20 mouse cellular contexts compared by ENCODE assay signal in genomic region chr2:149805256-149805655, GRCm38 (mm10).
DNase-seq lines count a peak whose midpoint lies in the region; ATAC-seq lines count a peak whose summit lies in the region.
"Had no signal": no experiment of that assay in that cellular context is flagged by ENCODE, and none has a peak within 500 bp of the region (broad histone marks: within the 10 kb centered on the region; RNA-seq: fewer than 3 reads in every experiment).

No protein-coding gene starts in this region.

- 0 out of 2 replicates have a peak, but pooled peaks have one; percentile 25 for ATAC-seq in frontal cortex, adult (ENCODE audit: low TSS enrichment)
- ATAC-seq: forebrain, embryonic 15.5 days; hindbrain, embryonic 16.5 days; Patski had no signal

- no peak for DNase-seq in frontal cortex, postnatal 14 days (ENCODE audit: low spot score in 2 of 2)
- DNase-seq in layer of hippocampus, adult 9-11 months = peak; percentile 16
- no peak for DNase-seq in layer of hippocampus, adult 9-10 months (ENCODE audit: low spot score)
- peak; percentile 53 for DNase-seq in brain, adult 2 months (ENCODE audit: low read depth, low spot score)
- DNase-seq in yolk sac, embryonic 10.5 days (ENCODE audit: low spot score) = no peak
- DNase-seq: adrenal gland, postnatal 10 days; adrenal gland, postnatal 36 days; B cell, adult 2 months; cerebellum, adult 11 months; cerebellum, adult 2 months; cerebellum, adult 9-11 months; cerebellum, postnatal 25 days; gastrocnemius, postnatal 25 days; heart, adult 18-20 months; heart, postnatal 10 days; heart, postnatal 36 days had no signal

Comparison
In these comparisons a context has a peak if more than half of its experiments do, and no peak if none do; other contexts are left out.
1. DNase-seq: peak in layer of hippocampus, adult 9-11 months (single experiment) and brain, adult 2 months (single experiment); none in frontal cortex, postnatal 14 days (0 of 2), layer of hippocampus, adult 9-10 months (single experiment) and yolk sac, embryonic 10.5 days (single experiment).